Mouse (Mus musculus) heart, embryonic 16.5 days (tissue): Measurements from ENCODE around the gene Ypel2. TPM values are rescaled to one million over a fixed set of nuclear protein-coding genes. Genes with fewer than 3 reads are reported as not detected.

ENCODE experiments used
- ATAC-seq: fragments of 200-750 bp; cut with Nextera tagmentation; replicated peaks from 2 replicates; pipeline ENCODE4 v1.8.0; 2017; ENCODE audit warnings: moderate number of reproducible peaks; ENCODE audit not compliant: insufficient read depth, low FRiP score; ENCODE audit errors: extremely low read depth
- H3K27ac ChIP-seq: fragments of 300-500 bp; sonication (generic); 2 replicates; pipeline ENCODE4 v1.5.1; 2014; ENCODE audit warnings: mild to moderate bottlenecking, low read length, control low read depth, moderate library complexity
- H3K27me3 ChIP-seq: fragments of 300-500 bp; sonication (generic); 2 replicates; pipeline ENCODE4 v1.6.1; 2014; ENCODE audit warnings: low read length, mixed read lengths; ENCODE audit not compliant: control insufficient read depth, insufficient read depth
- H3K36me3 ChIP-seq: fragments of 300-500 bp; sonication (generic); 2 replicates; pipeline ENCODE4 v1.6.1; 2014; ENCODE audit not compliant: control insufficient read depth, insufficient read depth
- H3K4me1 ChIP-seq: fragments of 300-500 bp; sonication (generic); 2 replicates; pipeline ENCODE4 v1.6.1; 2014; ENCODE audit warnings: low read length, mixed read lengths; ENCODE audit not compliant: control insufficient read depth, insufficient read depth
- H3K4me2 ChIP-seq: fragments of 300-500 bp; sonication (generic); 2 replicates; pipeline ENCODE4 v1.6.1; 2014; ENCODE audit warnings: low read depth, mild to moderate bottlenecking, control low read depth, low read length
- H3K4me3 ChIP-seq: fragments of 300-500 bp; sonication (generic); 2 replicates; pipeline ENCODE4 v1.5.1; 2014; ENCODE audit warnings: mild to moderate bottlenecking, control low read depth, low read length
- H3K9ac ChIP-seq: fragments of 300-500 bp; sonication (generic); 2 replicates; pipeline ENCODE4 v1.6.1; 2014; ENCODE audit warnings: low read length, control low read depth
- H3K9me3 ChIP-seq: fragments of 300-500 bp; sonication (generic); replicated peaks from 2 replicates; pipeline ENCODE4 v1.6.1; 2016; ENCODE audit warnings: low read length; ENCODE audit not compliant: control insufficient read depth
- WGBS: fragments of 180-500 bp; shearing (Covaris S2); extraction: QIAGEN DNeasy Blood & Tissue Kit; methylation state at CpG from one replicate; pipeline ENCODE4 v1.1.7; 2014; 5-methylcytosine and 5-hydroxymethylcytosine counted together
- polyA plus RNA-seq: library from polyadenylated mRNA; unstranded; fragments of >200 nt; fragmentation: Nextera tagmentation; extraction: Ambion mirVana; gene quantifications from 2 replicates; pipeline ENCODE4 v1.2.1, GENCODE M21; 2015

Ypel2 gene
- polyA plus RNA-seq, 1 experiment from 2014 or later, result 24.2 TPM

DNA sequence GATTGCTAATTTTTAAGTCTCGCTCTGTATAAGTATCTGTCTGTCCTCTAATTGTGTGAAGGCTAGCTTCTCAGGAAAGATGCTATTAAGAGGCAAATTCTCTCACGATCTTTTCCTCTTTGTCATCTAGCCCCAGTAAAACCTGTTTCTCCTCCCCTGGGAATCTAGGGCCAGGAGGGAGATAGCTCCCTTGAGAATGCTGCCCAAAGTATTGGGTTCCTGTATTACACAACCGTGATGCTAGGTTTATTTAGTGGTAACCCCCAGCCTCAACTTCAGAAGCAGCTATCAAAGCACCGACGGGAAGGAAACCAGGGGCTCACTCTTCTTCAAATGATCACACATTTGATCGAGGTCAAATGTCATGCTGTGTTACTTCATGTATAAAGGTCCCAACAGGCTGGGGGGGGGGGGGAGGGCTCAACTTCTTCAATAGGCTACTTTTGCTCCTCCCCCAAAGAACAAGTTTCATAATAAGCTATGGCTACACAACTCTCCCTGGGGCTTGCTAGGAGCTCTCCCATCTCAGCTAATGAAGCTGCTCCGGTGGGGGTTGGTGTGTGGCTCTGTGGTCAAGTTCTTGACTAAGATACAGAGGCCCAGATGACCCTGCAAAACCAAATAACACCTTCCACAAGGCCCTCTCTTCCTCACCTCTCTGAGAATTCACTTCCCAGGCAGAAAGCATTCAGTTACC lies 22.3 kb downstream of the Ypel2 start:
- Histone ChIP-seq H3K36me3 (peaks cover 21% of the 10 kb centered on the region), H3K4me3 (no peak overlapping the region), H3K4me2 (no peak overlapping the region), H3K27me3 (no peaks in the 10 kb centered on the region), H3K9ac (no peak overlapping the region), H3K27ac (no peak overlapping the region), H3K4me1 (peaks cover 17% of the 10 kb centered on the region; the same call in 1 of the 2 replicates), H3K9me3 (no peaks in the 10 kb centered on the region)
- no peak for ATAC-seq
- 72% methylated on average over 7 of the region's 7 CpGs for WGBS

DNA sequence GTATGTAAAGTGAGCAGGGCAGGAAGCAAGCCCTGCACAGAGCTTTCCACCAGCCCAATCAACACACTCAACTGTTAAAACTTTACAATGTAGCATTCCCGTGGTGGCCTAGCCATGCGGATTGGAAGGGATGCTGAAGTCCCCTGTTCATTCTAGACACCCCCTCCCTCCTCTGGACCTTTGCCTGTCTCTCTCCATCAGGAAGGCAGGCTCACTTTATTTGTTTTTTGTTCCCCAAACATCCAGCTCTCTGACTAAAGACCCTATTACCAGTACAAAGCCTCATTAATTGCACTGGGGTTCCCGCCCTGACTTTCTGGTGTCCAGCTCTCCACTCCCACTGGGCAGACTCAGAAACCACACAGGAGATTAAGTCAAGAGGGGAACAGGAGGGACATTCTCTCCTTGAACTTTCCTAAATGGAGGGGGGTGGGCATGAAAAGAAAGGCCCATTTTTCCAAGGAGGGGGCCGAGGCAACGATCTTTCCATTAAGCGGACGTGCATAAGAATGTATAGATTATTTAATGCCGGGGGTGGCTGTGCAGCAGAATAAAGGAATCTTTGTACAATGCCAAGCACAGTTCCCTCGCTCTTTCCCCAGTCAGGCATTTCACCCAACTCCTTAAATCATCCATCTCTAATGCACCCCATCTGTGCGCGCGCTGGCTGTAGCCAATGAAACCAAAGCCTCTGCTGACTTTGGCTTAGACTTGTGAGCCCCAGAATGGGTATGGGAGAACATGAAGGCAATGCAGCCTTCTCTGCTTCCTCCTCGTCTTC lies 24.3 kb downstream of the Ypel2 start:
- H3K4me2 ChIP-seq, result no peak overlapping the region
- WGBS, result 75% methylated on average over 13 of the region's 13 CpGs
- no peak overlapping the region for H3K27ac ChIP-seq
- no peak overlapping the region for H3K4me3 ChIP-seq
- H3K27me3 ChIP-seq, result no peaks in the 10 kb centered on the region
- H3K36me3 ChIP-seq, result peaks cover 21% of the 10 kb centered on the region
- no peak for ATAC-seq
- H3K4me1 ChIP-seq, result peaks cover 23% of the 10 kb centered on the region
- H3K9me3 ChIP-seq, result no peaks in the 10 kb centered on the region
- H3K9ac ChIP-seq, result no peak overlapping the region

DNA sequence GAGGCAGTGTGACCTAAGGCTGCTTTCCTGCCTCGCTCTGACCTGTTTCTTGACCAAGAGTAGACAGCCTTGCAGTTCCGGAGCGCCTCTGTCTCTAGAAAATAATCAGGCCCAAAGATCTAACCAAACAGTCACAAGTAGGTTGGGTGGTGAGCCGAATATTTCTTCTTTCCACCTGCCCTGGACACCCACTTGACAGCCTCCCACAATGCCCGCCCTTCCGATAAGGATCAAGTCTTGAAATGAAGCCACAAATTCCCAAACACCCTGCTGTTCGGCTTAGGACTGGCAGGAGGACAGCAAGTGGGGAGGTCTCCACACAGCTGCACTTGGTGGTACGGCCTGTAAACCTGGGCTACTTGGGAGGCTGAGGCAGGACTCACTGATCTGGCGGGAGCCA lies 26.0 kb downstream of the Ypel2 start:
- H3K36me3 ChIP-seq, result peaks cover 16% of the 10 kb centered on the region
- WGBS, result 82% methylated on average over 9 of the region's 9 CpGs
- H3K4me3 ChIP-seq, result no peak overlapping the region
- H3K4me2 ChIP-seq, result no peak overlapping the region
- peaks cover 38% of the 10 kb centered on the region for H3K4me1 ChIP-seq
- no peak for ATAC-seq
- H3K27ac ChIP-seq, result no peak overlapping the region
- H3K9me3 ChIP-seq, result no peaks in the 10 kb centered on the region
- H3K9ac ChIP-seq, result no peak overlapping the region
- H3K27me3 ChIP-seq, result no peaks in the 10 kb centered on the region

DNA sequence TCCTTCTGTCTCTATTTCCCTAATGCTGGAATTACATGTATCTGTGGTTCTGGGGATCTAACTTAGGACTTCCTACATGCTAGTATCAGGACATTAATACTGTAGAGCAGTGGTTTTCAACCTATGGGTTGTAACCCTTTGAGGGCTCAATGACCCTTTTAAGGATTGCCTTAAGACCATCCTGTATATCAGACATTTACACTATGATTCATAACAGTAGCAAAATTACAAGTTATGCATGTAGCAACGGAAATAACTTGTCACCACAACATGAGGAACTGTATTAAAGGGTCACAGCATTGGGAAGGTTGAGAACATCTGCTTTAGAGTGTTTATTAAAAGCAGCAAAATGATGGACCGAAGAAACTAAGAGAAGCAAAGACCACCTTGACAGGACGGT lies 26.8 kb downstream of the Ypel2 start:
- H3K27ac ChIP-seq, result no peak overlapping the region
- WGBS, result 85% methylated on average over 3 of the region's 3 CpGs
- H3K4me2 ChIP-seq, result no peak overlapping the region
- H3K9ac ChIP-seq, result no peak overlapping the region
- peaks cover 46% of the 10 kb centered on the region for H3K4me1 ChIP-seq
- no peaks in the 10 kb centered on the region for H3K27me3 ChIP-seq
- H3K36me3 ChIP-seq, result peaks cover 10% of the 10 kb centered on the region
- ATAC-seq, result no peak
- no peak overlapping the region for H3K4me3 ChIP-seq
- H3K9me3 ChIP-seq, result no peaks in the 10 kb centered on the region

DNA sequence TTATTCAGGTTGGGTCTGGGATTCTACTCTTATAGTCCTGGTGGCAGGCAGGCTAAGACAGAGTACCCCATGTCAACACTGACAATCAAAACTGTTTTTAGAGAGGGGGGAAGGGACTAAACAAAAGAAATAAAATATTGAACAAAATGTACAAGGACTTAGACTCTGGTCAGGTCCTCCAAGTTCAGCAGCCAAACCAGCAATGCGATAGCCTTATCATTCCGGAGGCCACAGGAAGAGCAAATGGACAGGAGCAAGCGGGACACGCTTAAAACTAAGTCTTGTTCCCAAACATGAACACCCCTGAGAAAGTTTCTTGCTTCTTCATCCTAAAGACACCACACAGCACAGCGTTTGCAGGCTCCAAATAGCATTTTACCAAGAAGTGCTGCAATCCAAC lies 28.4 kb downstream of the Ypel2 start:
- no peak overlapping the region for H3K4me3 ChIP-seq
- peaks cover 61% of the 10 kb centered on the region for H3K4me1 ChIP-seq
- no peak overlapping the region for H3K9ac ChIP-seq
- no peaks in the 10 kb centered on the region for H3K27me3 ChIP-seq
- no peak for ATAC-seq
- no peak overlapping the region for H3K4me2 ChIP-seq
- no peaks in the 10 kb centered on the region for H3K9me3 ChIP-seq
- H3K27ac ChIP-seq, result no peak overlapping the region
- H3K36me3 ChIP-seq, result peaks cover 2% of the 10 kb centered on the region
- 70% methylated on average over 5 of the region's 5 CpGs for WGBS

DNA sequence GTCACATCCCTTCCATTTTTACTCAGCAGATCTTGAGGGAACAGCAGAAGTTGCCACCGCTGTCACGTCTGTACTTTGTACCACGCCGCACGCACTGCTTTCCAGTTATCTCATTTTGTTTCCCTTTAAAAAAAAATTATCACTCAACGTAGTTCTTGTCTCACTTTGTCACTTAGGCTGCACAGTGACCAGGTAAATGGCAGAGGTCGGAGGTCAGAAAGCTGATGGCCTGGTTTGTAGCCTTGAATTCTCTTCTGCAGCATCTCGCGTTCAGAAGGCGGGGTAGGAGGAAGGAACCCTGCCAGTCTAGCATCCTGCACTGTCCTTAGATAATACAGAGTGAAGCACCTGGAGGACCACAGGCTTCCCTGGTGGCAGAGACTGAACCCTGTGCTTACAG lies 29.8 kb downstream of the Ypel2 start:
- H3K4me1 ChIP-seq, result peaks cover 67% of the 10 kb centered on the region
- no peak overlapping the region for H3K4me2 ChIP-seq
- no peak overlapping the region for H3K9ac ChIP-seq
- H3K36me3 ChIP-seq, result no peaks in the 10 kb centered on the region; the same call in 1 of the 2 replicates
- no peak for ATAC-seq
- no peaks in the 10 kb centered on the region for H3K27me3 ChIP-seq
- peak overlapping the region; percentile 96 for H3K27ac ChIP-seq
- H3K9me3 ChIP-seq, result no peaks in the 10 kb centered on the region
- 67% methylated on average over 10 of the region's 10 CpGs for WGBS
- H3K4me3 ChIP-seq, result no peak overlapping the region

DNA sequence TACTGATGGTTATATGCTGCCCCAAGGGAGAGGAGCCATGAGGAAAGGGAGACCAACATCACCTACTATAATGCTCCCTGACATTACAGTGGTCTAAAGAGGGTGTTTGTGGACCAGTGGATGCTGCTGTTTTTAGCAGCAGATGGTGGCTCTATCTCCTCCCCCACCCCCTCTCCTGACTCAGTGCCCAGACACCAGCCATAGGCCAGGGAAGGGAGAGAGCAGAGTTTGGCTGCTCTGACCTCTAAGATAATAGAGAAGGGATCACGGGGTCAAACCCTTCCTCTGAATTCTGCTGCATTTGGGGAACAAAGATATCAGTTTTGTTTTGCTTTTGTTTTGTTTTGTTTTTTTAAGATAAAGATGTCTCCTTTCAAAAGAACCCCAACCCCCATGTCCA lies 30.5 kb downstream of the Ypel2 start:
- Histone ChIP-seq H3K27ac (peak overlapping the region; percentile 96), H3K36me3 (no peaks in the 10 kb centered on the region), H3K4me1 (peaks cover 72% of the 10 kb centered on the region), H3K9me3 (no peaks in the 10 kb centered on the region), H3K9ac (no peak overlapping the region), H3K4me3 (no peak overlapping the region), H3K4me2 (peak overlapping the region; percentile 31; the same call in 1 of the 2 replicates), H3K27me3 (no peaks in the 10 kb centered on the region)
- peak; percentile 15; the same call in 1 of the 2 replicates for ATAC-seq
- WGBS, result 15% methylated on average over 1 of the region's 1 CpGs

DNA sequence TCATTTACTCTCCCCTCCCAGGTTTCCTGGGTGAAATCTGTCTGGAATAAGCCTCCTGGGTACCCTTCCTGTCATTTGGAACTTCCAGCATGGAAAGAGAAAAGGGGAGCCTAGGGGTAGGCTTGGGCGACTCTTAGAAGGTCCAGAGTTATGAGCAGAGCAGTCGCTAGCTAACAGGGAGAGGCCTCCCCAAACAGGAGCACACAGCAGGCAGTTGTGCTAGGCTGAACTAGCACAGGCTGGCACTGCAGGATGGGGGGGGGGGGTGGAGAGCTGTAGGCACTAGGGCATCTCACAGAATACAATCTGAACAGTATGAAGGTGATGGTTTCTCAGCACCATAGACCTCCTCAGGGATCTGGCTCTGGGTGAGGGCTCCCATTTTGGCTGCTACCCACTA lies 31.1 kb downstream of the Ypel2 start:
- Histone ChIP-seq H3K4me1 (peaks cover 78% of the 10 kb centered on the region), H3K27ac (peak overlapping the region; percentile 96), H3K4me3 (no peak overlapping the region), H3K4me2 (peak overlapping the region; percentile 38), H3K27me3 (no peaks in the 10 kb centered on the region), H3K36me3 (no peaks in the 10 kb centered on the region), H3K9ac (peak overlapping the region; percentile 41), H3K9me3 (no peaks in the 10 kb centered on the region)
- WGBS, result 16% methylated on average over 2 of the region's 2 CpGs
- no peak for ATAC-seq
